Mouse (Mus musculus): Measurements from ENCODE around the gene Myl6b.

Gene Myl6b

DNA sequence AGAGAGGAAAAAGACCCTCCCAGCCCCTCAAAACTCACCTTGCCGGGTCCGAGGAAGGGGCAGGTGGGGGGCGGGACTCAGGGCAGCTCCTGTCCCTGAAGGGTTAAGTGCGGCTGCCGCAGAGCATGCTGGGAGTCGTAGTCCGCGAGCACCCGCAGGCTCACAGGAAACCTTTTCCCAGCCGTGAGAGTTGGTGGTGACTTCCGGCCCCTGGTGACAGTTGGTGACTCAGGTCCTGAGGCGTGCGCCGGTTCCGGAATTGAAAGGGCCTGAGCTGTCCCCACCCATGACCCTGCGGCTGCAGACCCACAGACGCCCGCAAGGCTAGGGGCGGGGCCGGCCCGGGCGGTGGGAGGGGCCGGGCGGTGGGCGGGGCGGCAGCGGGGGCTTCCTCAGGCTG lies at the start of gene Myl6b:
TSS of gene Myl6b (minus strand) at position 96 of the 400 bp plus-strand sequence.
- DNase-seq (ENCODE audit: low read depth), result peak; percentile 95

DNA sequence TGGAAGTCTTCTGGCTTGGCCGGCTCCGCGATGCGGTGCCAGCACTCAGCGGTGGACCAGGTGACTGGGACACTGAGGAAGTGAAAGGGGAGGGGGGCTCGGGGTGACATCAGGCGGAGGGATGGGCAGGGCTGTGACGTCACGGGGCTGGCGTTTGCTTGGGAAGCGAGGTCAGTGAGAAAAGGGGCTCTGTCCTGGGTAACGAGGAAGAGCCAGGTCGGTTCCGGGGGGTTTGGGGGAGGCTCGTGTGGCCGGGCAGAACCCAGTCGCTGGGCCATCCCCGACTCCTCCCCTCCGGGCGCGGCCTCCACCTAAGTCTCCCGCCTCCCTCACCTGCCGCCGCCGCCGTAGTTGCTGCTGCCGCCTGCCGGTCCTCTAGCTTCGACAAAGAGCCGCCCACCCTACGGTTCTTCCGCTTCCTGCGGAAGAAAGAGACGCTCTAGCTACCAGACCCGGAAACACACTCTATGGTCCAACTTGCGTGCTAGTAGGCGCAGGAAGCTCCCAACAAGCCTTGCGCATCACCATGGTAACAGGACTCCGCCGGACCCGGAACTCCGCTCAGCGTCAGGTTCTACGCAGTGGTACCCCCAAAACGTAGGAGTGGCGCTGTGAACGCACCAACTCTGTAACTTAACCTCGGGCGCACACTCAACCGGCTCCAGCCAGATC lies 49.0 kb upstream of the Myl6b start, which contains the start of gene Zc3h10:
TSS of gene Zc3h10 (minus strand) at position 414 of the 672 bp plus-strand sequence.
- DNase-seq (ENCODE audit: low read depth), result peak; percentile 98

DNA sequence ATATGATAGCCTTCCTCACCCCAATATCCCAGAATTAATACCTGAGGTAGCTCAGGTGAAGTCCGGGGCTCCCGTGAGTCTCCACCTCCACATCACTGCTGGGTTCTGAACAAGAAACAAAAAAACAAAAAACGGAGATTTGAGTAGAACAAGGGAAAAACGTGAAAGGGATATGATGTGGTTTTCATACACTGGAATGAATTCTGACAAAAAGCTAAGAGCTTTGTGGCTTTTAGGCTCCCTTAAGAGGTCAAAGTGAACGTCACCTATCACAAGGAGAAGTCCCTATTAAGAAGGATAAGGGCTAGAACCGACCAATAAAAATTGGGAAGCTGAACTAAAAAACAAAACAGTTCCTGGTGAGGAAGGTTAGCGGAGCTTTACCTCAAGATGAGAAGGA lies 48.3 kb upstream of the Myl6b start:
- DNase-seq (ENCODE audit: low read depth), result no peak

DNA sequence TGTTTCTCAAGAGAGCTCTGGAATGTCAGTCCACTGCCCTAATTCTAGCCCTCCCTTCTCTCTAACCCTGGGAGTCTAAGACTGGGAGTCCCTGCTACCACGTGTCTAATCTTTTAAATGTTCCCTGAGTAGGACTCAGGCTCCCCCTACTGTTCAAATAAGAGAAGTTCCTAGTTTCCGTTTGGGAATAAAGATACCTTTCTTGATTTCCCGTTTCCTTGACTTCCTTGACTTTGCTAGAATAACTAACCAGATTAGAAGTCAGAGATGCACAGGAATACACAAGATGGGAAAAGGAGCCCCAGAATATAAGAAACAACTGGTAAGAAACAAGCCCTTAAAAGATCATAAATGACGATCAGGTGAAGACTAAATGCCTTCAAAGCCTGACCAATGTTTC lies 47.9 kb upstream of the Myl6b start:
- peak; percentile 75 for DNase-seq (ENCODE audit: low read depth)

DNA sequence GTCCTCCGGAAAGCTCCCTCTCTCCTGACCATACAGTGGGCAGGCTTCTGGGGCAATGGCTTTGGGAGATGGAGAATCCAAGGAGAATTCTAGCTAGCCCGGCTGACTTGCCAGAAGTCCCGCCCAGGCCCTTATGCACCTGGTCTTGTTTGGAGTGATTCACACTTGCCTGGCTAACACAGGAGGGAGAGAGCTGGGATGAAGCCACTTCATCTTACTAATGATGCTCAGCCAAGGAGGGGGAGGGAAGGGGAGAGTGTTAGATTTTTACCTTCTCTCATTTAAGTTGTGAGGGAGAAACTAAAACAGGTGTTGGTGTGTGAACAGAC lies 47.0 kb upstream of the Myl6b start:
- no peak for DNase-seq (ENCODE audit: low read depth)

DNA sequence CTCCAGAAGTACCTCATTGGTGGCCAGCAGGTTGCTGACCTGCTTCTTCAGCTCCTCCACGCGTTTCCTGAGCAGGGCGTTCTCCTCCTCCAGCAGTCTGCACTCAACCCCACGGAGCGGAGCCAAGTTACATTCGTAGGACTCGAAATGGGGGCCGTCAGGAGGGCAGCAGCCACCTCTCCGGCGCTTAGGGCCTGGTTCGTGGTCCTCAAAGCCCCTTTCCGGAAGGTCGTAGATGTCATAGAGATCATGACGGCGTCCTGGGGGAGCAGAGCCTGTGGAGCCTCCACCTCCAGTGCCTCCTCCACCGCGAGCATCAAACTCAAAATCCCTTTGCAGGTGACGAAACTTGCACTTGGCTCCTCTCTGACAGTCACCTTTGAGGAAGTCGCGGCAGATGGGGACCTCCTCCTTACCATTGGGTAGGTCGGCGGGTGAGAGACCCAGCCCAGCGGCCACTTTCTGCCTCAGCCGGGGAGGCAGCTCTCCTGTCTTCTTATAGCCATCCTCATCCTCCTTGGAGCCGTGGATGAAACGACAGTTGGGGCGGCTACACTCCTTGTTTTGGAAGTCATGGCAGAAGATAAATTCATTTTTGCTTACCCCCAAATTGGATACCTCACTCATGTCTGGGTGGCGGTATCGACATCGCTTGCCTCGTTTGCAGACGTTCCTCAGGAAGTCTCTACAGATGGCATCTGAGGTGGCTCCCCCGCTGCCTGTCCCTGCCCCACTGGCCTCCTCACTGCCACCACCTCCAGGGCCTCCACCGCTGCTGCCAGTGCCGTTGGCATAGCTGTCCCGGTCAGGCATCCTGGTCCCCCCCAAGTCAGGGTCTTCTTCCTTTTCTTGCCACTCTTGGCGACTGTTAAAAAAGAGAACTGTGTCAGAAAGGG lies 46.4 kb upstream of the Myl6b start:
- no peak for DNase-seq (ENCODE audit: low read depth)

DNA sequence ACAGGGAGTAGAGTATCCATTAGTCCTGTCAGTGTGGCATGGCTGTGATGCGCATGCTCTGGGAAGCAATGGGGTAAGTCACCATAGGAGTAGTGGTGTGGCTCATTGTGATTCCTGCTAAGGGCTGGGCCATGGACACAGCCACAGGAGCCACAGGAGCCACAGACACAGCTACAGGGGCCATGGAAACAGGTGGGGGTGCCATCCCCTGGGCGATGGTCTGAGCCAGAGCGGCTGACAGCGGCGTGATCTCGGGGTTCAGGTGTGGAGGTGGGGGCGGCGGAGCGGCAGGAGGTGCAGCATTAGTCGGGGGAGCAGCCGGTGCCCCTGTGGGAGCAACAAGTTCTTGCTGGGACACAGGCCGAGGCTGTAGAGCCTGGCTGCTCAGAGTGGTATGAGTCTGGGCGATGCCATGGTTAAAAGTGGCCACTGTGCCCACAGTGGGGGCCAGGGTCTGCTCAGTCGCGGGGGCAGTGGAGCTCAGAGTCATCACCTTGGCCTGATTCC lies 45.7 kb upstream of the Myl6b start:
- DNase-seq (ENCODE audit: low read depth), result no peak

DNA sequence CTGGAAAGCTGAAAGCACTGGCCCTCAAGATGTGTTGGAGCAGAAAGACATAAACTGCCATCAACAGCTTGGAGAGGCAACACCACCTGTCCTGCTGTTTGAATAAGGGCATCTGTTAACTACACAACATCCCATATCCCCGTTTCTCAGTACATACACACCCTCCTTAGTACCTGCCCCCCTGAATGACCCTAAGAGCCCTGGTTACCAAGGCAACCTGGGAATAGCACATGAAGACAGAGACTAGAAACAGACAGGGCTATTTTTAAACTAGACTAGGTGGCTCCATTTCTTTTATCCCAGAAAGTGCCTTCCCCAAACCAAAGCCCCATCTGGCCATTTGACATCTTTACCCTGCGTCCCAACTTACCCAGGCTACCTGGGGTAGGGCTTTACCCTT lies 44.6 kb upstream of the Myl6b start:
- no peak for DNase-seq (ENCODE audit: low read depth)

DNA sequence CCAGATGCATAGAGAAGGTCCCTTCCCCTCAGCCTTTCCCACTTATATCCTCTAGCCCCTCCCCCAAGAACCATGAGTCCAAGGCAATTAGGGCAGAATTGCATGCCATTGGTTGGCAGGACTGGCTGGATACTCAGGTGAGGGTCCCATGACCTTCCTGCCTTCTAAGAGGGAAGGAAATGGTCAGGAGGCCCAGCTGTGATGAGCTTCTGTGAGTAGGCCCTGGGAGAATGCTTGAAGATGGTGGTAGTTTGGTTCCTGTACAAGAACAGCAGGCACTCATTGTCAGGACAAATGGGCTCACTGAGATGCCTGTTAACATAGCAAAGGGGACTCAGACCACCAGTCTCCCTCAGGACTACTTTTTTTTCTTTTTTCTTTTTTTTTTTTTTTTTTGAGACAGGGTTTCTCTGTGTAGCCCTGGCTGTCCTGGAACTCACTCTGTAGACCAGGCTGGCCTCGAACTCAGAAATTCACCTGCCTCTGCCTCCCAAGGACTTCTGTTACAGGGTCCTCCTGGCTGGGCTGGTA lies 39.9 kb upstream of the Myl6b start:
- no peak for DNase-seq (ENCODE audit: low read depth)

DNA sequence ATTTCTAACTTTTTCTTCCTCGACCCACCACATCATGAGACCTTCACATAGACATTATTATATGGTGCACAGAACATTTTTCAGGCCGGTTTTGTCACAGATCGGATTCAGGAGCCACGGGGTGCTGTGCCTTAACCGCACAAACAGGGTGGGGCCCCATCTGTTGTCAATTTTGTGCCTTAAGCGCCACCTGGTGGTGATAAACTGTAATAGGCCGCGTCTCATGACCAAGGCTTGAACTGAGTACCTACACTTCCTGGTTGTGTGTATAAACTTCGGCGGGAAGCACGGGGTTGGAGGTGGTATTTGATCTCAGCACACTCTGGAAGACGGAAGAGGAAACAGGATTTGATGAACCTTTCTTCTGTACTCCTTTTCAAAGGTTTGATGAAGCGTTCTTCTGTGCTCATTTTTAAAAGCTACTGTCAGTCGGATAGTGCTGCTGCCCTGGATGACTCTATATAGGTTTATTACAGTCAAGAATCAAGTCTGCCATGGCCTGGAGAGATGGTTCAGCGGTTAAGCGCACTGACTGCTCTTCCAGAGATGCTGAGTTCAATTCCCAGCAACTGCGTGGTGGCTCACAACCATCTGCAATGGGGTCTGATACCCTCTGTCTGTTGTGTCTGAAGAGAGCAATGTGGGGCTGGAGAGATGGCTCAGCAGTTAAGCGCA lies 37.9 kb upstream of the Myl6b start:
- DNase-seq (ENCODE audit: low read depth), result peak; percentile 97

DNA sequence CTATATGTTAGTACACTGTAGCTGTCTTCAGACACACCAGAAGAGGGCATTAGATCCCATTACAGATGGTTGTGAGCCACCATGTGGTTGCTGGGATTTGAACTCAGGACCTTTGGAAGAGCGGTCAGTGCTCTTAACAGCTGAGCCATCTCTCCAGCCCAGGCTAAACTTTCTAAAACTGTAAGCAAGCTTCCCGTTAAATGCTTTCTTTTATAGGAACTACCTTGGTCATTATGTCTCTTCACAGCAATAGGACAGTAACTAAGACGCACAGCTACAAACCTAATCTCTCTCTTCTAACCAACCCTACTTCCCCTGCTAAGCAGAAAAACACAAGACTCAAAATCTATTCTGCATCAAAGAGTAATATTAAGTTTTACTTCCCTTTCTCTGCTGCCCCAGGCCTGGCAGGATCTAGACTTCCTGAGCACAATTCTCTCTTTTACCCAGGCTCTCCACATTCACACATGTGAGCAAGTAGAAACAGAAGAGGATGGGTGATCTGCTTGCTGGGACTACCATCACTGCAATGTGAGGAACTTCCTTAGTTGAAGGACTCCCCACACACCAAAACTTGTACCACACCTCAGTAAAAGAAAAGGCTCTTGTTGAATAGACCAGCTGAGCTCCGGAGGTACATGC lies 37.3 kb upstream of the Myl6b start:
- no peak for DNase-seq (ENCODE audit: low read depth)

DNA sequence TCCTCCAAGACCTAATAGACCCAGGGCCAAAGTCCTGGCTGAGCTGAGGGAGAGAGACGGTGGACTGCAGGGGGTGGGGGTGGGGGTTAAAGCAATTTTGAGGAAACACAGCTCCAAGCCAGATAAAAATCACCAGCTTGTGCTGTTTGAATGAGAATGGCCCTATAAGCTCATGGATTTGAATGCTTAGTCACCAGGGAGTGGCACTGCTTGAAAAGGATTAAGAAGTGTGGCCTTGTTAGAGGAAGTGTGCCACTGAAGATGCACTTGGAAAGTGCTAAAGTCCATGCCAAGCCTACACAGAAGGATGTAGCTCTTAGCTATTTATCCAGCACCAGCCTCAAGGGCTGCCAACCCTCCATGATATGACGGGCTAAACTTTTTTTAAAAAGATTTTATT lies 36.7 kb upstream of the Myl6b start:
- DNase-seq (ENCODE audit: low read depth), result no peak

DNA sequence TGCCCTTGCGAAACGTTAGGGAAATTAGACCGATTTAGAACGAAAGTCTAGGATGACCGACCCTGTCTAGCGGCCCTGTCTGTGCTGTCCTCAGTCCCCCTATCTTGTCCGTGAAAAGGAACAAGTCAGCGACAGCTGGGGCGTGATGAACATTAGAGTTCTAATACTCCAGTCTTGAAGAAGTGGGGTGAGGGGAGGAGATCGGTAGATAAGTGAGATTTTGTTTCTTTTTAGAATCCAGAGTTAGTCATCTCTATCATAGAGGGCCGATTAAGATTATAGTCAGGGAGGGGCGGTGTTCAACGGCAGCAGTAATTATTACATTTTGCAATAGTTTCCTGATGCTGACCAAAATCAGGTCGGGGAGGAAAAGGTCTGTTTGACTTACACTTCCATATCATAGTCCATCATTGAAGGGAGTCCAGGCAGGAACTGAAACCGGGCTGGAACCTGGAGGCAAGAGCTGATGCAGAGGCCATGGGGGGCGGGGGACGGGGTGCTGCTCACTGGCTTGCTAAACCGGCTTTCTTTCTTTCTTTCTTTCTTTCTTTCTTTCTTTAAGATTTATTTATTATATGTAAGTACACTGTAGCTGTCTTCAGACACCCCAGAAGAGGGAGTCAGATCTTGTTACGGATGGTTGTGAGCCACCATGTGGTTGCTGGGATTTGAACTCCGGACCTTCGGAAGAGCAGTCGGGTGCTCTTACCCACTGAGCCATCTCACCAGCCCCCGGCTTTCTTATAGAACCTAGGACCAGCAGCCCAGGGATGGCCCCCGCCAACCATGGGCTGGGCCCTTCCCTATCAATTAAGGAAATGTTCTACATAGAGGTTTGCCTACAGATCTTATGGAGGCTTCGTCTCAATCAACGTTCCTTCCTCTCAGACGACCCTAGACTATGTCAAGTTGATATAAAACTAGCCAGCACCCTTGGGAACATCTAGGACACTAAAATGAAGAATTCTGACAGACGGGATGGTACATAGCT lies 28.2 kb upstream of the Myl6b start:
- no peak for DNase-seq (ENCODE audit: low read depth)

DNA sequence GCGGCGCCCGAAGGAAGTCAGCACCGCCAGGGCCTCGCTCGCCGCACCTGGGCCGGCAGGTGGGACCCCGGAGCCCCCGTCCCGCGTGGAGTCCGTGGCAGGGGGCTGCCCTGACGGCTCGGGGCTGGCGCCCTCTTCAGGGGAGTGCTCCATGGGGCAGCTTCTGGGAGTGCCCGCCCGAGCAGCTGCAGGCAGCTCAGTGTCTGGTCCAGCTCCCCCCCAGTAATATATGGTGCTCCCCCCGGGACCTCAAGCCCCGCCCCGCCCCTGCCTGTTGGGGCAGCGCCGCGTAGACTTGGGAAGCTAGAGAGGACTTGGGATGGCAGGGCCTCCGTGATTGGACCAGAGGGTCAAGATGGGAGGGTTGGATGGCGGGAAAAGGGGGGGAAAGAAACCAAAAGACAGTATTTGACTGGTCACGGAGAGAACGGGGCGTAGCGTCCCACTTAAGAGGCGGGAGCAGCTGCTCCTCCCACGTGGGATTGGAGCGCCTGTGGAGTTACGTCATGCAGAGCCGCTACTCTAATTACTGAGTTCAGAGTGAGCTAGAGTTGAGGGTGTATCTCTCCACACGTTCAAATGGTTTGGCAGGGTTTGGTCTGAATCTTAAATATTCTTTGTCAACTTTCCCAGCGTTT lies 27.3 kb upstream of the Myl6b start, which contains the start of gene Esyt1:
TSS of gene Esyt1 (minus strand) at position 201 of the 638 bp plus-strand sequence.
- peak; percentile 96 for DNase-seq (ENCODE audit: low read depth)

DNA sequence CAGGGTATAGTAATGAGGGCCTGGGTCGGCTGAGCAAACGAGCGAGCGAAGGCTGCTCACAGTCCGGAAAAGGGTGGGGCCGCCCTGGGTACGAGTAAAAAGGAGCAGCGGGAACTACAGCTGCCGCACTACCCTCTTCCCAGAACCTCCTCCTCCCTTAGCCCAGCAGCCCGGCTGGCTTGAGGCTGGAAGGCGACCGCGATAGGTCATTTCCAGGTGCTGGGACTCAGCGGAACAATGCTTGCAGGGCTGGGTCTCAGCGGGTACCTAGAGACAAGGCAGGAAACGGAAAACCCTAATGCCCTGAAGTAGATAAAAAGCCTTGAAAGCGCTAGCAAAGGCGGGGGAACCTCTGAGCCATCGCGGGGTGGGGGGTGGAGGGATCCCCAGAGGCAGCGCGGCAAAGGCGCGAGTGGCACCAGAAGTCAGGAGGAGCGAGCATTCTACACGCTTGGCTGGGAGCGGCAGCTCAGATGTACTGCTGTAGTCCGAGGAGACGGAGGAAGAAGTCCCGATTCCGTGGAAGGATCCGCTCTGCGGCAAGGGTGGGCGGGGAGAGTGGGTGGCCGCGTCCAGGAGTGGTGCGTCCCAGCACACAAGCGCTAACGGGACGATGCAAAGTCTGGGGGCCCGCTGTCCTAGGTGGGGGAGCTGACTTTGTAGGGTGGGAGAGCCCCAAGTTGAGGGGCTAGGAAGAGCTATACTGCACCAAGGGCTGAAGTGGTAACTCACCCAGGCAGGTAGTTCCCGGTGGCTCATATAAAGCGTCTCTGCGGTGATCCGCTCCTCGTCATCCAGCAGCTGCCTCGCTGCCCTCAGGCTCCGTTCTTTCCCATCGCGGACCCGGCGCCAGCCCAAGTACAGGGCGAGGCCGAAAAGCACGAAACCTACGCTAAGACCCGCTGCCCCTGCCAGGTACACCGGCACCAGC lies 26.5 kb upstream of the Myl6b start:
- peak; percentile 87 for DNase-seq (ENCODE audit: low read depth)

DNA sequence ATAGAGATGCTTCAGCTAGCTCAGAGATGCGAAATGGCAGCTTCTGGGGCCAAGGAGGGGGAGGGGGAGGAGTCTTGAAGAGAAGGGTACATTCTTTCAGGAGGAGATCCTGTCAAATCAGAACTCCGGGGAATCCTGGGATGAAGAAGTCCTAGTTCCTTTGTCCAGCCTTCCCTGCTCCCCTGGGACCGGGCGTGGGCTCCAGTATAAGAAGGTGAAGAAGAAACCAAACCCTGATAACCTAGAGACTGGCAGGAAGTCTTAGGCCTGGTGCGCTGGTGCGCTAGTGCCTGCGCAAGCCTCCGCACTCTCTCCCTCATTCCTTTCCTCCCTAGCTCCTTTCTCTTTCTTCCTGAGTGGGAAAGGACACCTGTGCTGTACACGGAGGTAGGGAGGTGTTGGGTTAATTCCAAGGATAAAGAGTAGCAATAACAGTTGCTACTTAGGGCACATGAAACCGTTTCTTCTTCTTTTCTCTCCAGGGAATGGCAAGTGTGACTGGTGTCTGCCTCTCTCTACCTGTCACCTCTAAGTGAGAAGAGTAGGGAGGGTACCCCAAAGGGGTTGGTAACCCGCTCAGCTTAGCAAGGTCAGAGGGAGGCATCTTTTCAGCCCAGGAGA lies 25.7 kb upstream of the Myl6b start:
- DNase-seq (ENCODE audit: low read depth), result peak; percentile 70

DNA sequence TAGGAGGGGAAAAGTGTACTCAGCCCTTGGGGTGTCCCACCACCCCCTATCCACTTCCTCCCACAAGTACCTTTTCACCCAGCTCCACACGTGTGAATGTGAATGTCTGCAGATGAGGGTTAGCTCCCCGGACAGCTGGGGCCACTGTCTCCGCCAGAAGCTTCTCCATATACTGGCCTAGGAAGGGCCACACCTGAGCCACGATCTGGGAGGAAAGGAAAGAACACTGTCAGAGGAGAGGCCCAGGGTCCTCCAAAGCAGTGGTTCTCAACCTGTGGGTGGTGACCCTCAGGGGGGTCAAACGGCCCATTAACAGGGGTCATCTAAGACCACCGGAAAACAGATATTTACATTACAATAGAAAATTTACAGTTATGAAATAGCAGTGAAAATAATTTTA lies 23.9 kb upstream of the Myl6b start:
- no peak for DNase-seq (ENCODE audit: low read depth)

DNA sequence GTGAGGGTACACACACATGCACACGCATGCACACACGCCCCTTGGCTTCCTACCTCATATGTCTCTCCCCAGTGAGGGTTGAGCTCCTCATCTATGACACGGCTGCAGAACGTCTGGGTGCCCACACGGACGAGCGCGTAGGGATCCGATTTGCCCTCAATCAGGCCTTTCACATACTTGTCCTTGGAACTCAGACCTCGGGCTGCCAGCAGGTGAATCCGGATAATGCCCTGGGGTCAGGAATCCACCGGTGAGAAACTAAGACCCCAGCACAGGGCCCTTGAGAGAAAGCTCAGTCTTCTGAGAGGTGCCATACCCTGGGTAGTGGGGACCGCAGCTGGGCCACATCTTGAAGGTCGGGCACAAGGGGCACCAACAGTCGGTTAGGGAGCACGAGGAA lies 22.1 kb upstream of the Myl6b start:
- DNase-seq (ENCODE audit: low read depth), result no peak

DNA sequence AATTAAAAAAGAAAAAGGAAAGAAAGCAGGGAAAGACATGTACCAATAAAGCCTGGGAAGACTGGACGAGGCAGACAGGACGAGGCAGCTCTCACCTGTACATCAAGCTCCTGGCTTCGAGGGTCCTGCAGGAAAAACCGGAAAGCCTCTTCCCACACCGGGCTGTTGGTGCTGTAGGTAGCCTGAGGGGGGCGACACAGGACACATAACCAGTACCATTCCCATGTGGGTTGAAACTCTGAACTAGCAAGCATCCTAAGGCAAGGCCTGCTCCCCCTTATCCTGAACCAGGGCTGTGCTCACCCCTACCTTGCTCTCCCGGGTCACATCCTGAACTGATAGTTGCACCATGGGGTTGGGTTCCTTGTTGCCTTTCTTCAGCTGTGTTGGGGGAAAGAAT lies 20.3 kb upstream of the Myl6b start:
- DNase-seq (ENCODE audit: low read depth), result peak; percentile 62

All from naive thymus-derived CD4-positive, alpha-beta T cell, adult 2 months (primary cell).